Mouse (Mus musculus) kidney, adult 2 months (tissue): ENCODE results near the gene Bcl11b. TPM values are rescaled to one million over a fixed set of nuclear protein-coding genes. Genes with fewer than 3 reads are reported as not detected.

Source experiments
- DNase-seq: peaks from one replicate; pipeline ENCODE4 v3.0.0; 2021
- H3K27ac ChIP-seq: fragments of 200-500 bp; 2 replicates; pipeline ENCODE4 v1.5.1; 2012; ENCODE audit warnings: low read depth, low read length, control low read depth, inconsistent platforms; ENCODE audit not compliant: insufficient read depth
- H3K27me3 ChIP-seq: fragments of 200-500 bp; replicated peaks from 2 replicates; pipeline ENCODE4 v1.6.1; 2012; ENCODE audit warnings: mild to moderate bottlenecking, moderate library complexity, low read length, inconsistent platforms; ENCODE audit not compliant: control insufficient read depth, insufficient read depth
- H3K36me3 ChIP-seq: fragments of 200-500 bp; 2 replicates; pipeline ENCODE4 v1.6.1; 2012; ENCODE audit warnings: mild to moderate bottlenecking, moderate library complexity, low read length, inconsistent platforms; ENCODE audit not compliant: control insufficient read depth, insufficient read depth
- H3K4me1 ChIP-seq: fragments of 200-500 bp; 2 replicates; pipeline ENCODE4 v1.6.1; 2011; ENCODE audit warnings: low read length; ENCODE audit not compliant: control insufficient read depth, insufficient read depth
- H3K4me3 ChIP-seq: fragments of 200-500 bp; 2 replicates; pipeline ENCODE4 v1.5.1; 2011; ENCODE audit warnings: mild to moderate bottlenecking, low read depth, low read length, control low read depth; ENCODE audit not compliant: insufficient read depth
- CTCF ChIP-seq: fragments of 200-500 bp; conservative IDR thresholded peaks from 2 replicates; pipeline ENCODE4 v1.5.1; 2011; ENCODE audit warnings: low read depth, mild to moderate bottlenecking, control low read depth, low read length, moderate library complexity, mixed read lengths; ENCODE audit not compliant: insufficient read depth, insufficient read length
- POLR2A ChIP-seq: fragments of 200-500 bp; IDR thresholded peaks from one replicate; pipeline ENCODE4 v1.6.1; 2011; ENCODE audit warnings: low read depth, low read length, control low read depth
- WGBS: fragments of 180-500 bp; shearing (Covaris S2); methylation state at CpG from one replicate; pipeline ENCODE4 v1.1.7; 2018; 5-methylcytosine and 5-hydroxymethylcytosine counted together
- polyA plus RNA-seq: library from polyadenylated mRNA; depleted of rRNA; stranded (reverse); fragments of >200 nt; gene quantifications from 2 replicates; pipeline ENCODE4 v1.2.3, GENCODE M21; 2012

The Bcl11b gene
- polyA plus RNA-seq, 1 experiment: 4.9 TPM

DNA sequence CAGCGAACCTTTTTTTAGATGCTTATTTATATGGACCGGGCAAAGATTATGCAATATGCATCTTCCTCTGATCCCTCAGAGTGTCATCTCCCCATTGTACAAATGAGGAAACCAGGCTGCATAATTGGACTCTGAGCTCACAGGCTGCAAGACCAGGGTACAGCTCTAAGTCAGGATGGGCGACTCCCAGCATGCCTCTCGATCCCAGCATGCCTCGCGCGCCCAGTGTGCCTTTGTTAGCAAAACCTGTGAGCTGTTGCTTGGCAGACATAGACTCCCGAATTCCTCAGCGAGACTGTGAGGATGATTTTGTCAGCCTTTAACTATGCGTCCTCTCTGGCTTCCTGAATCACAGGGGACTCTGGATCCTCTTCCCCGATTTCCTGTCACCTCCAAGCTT, 98.9 kb downstream of the Bcl11b start:
- Histone ChIP-seq H3K36me3 (no peaks in the 10 kb centered on the region), H3K27ac (no peak overlapping the region), H3K27me3 (no peaks in the 10 kb centered on the region), H3K4me1 (no peaks in the 10 kb centered on the region), H3K4me3 (no peak overlapping the region)
- TF ChIP-seq CTCF: no peak
- no peak for TF ChIP-seq POLR2A
- 71% methylated on average over 11 of the region's 11 CpGs for WGBS
- DNase-seq: no peak

DNA sequence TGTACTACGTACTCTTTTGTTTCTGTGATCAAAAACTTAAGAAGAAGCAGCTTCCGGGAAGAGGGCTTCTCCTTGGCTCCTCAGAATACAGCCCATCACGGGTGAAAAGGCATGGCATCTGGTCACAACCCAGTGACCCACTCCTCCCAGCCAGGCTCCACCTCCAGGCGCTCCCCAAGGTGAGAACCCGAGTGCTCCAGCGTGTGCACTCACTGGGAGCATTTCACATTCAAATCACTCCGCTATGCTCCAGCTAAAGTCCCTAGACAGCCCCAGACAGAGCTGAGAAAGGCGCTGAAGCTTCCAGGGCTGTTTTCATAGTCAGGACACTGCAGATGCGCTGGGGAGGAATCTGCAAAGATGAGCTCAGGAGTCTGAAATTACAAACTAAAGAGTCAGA, 99.5 kb downstream of the Bcl11b start:
- Histone ChIP-seq H3K27ac (no peak overlapping the region), H3K27me3 (no peaks in the 10 kb centered on the region), H3K4me1 (no peaks in the 10 kb centered on the region), H3K36me3 (no peaks in the 10 kb centered on the region), H3K4me3 (no peak overlapping the region)
- WGBS: 25% methylated on average over 9 of the region's 9 CpGs
- TF ChIP-seq CTCF: no peak
- no peak for TF ChIP-seq POLR2A
- DNase-seq: no peak

DNA sequence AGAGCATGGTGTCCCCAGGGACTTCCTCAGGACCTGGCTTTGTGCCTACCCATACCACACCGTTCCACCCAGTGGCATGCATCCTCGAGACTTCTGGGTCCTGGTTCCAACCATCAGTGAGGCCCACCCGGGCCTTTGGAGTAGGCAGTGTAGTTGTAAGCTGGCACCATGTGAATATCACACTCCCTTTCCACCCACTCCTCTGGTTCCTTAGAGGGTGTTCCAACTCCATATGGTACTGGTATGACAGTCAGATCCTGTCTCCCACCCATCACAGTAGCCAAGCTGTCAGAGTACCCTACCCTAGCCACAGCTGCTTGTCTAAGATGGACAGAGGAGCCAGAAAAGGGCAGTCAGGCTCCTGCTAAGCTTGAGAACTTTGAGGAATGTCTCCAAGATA, 112.0 kb downstream of the Bcl11b start:
- no peak for DNase-seq
- no peaks in the 10 kb centered on the region for H3K4me1 ChIP-seq
- WGBS: 76% methylated on average over 3 of the region's 3 CpGs

DNA sequence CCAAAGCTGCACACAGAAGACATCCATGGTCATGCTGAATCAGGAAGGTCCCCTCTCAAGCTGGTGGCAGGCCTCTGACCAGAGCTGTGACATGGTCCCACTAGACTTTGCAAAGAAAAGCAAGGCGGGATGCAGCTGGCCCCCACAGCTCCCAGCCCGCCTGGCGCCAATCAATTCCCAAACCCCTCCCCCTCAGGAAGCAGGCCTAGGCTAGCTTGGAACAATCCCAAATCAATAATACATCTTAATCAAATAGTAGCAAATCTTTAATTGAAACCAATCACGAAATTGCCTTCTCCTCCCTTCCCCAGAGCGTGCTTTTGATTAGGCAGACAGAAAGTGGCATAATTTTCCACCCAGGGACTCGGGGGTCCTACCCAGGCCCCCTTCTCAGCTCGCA, 113.1 kb downstream of the Bcl11b start:
- no peak overlapping the region for H3K27ac ChIP-seq
- 83% methylated on average over 7 of the region's 7 CpGs for WGBS
- TF ChIP-seq POLR2A: no peak
- no peak for TF ChIP-seq CTCF
- no peaks in the 10 kb centered on the region for H3K36me3 ChIP-seq
- H3K4me3 ChIP-seq: no peak overlapping the region
- H3K4me1 ChIP-seq: no peaks in the 10 kb centered on the region
- DNase-seq: no peak
- no peaks in the 10 kb centered on the region for H3K27me3 ChIP-seq

More for the DNA sequence above, 112.0 kb downstream of the Bcl11b start:
- no peaks in the 10 kb centered on the region for H3K27me3 ChIP-seq
- H3K27ac ChIP-seq: no peak overlapping the region
- H3K4me3 ChIP-seq: no peak overlapping the region
- no peaks in the 10 kb centered on the region for H3K36me3 ChIP-seq
- no peak for TF ChIP-seq POLR2A
- no peak for TF ChIP-seq CTCF

DNA sequence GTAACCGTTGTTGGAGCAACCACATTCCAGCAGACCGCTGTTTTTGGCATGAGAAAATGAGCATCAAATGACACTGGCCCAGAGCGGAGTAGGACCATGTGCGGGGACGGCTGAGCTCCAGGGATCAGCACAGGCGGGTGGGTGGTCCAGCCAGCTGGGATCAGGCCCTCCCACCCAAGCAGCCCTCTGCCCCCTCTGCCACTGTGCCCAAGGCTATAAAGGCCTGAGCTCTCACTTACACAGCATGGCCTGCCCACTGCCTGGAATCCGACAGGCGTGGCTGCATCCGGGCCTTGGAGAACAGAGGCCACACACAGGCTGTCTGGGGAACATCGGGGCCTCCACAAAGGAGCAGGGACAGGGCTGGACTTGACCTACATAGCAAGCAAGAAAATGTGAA, 113.6 kb downstream of the Bcl11b start:
- H3K4me3 ChIP-seq: no peak overlapping the region
- H3K27me3 ChIP-seq: no peaks in the 10 kb centered on the region
- H3K36me3 ChIP-seq: no peaks in the 10 kb centered on the region
- WGBS: 40% methylated on average over 10 of the region's 10 CpGs
- TF ChIP-seq POLR2A: no peak
- no peak for TF ChIP-seq CTCF
- no peak for DNase-seq
- no peak overlapping the region for H3K27ac ChIP-seq
- H3K4me1 ChIP-seq: no peaks in the 10 kb centered on the region

DNA sequence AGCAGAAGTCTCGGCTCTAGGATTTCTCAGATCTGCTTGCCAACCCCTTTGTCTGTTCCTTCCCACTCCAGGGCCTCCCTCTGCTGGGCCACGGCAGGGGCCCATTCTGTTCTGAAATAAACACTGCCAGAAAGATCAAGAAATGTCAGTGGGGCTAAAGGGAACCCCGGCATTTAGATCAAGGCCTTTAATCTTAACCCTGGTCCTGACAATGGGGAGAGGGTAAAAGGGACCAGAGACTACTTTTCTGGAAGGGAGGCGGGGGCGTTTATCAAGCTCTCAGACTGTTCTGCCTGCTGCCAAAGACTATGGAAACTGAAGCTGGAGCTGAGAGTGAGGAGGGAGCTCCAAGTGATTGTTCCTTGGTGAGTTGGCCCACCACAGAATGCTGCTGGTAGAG, 114.8 kb downstream of the Bcl11b start:
- H3K27ac ChIP-seq: no peak overlapping the region
- H3K4me1 ChIP-seq: no peaks in the 10 kb centered on the region
- no peak for DNase-seq
- WGBS: 85% methylated on average over 5 of the region's 5 CpGs
- H3K4me3 ChIP-seq: no peak overlapping the region
- TF ChIP-seq CTCF (no peak), POLR2A (no peak)
- no peaks in the 10 kb centered on the region for H3K36me3 ChIP-seq
- H3K27me3 ChIP-seq: no peaks in the 10 kb centered on the region

DNA sequence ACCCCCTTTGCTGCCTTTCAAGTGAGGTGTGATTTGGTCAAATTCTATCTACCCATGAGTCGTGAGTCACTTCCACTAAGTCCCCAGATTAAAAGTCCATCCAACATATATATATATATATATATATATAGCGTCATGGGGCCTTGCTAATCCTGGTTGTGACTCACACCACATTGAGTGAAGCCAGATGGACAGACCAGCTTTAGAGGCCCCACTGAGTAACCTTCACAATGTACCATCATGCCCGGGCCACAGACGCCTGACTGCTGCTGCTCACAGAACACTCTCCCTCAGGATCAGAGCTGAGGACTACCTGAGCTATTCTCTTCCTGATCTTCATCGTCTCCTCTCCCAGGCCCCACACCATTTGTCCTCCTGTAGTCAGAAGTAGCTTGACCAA, 115.4 kb downstream of the Bcl11b start:
- WGBS: 83% methylated on average over 5 of the region's 5 CpGs
- no peak for DNase-seq

DNA sequence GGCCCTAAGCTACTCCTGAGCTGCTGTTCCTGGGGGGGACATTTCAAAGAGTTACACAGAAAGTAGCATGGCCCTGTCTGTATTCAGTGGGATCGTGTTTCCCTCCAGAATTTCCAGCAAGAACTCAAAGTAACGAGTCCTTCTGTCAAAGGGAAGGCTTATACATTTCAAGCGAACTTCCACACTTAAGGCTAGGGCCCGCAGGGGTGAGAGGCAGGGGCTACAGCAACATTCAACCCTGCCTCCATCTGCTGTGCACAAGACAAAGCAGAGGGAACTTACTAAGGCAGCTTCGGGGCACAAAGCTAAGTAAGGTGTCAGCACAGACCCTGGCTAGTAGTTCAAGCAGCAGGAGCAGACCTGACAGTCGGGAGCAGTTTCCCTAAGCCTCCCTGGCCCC, 115.8 kb downstream of the Bcl11b start:
- no peaks in the 10 kb centered on the region for H3K4me1 ChIP-seq
- no peaks in the 10 kb centered on the region for H3K36me3 ChIP-seq
- WGBS: 74% methylated on average over 6 of the region's 6 CpGs
- H3K27ac ChIP-seq: no peak overlapping the region
- no peak overlapping the region for H3K4me3 ChIP-seq
- no peak for DNase-seq
- no peaks in the 10 kb centered on the region for H3K27me3 ChIP-seq
- TF ChIP-seq POLR2A (no peak), CTCF (no peak)

More for the DNA sequence above, 115.4 kb downstream of the Bcl11b start:
- Histone ChIP-seq H3K36me3 (no peaks in the 10 kb centered on the region), H3K4me1 (no peaks in the 10 kb centered on the region), H3K27ac (no peak overlapping the region), H3K4me3 (no peak overlapping the region), H3K27me3 (no peaks in the 10 kb centered on the region)
- TF ChIP-seq CTCF (no peak), POLR2A (no peak)
